Mouse (Mus musculus) frontal cortex, postnatal 14 days (tissue): Measurements from ENCODE around the gene Prss16.

Experiments
- DNase-seq, 2 experiments: peaks; one replicate each; pipeline ENCODE4 v3.0.0; 2022; ENCODE audit warnings: low spot score in 2 of 2

The Prss16 gene

GRCm38 (mm10) chr13:21974221-21974725, 35.3 kb downstream of the Prss16 start:
- DNase-seq, result peak; percentile 80 to 86

GRCm38 (mm10) chr13:21971641-21972040, 37.9 kb downstream of the Prss16 start:
- DNase-seq, result no peak

GRCm38 (mm10) chr13:21969816-21970215, 39.7 kb downstream of the Prss16 start:
- DNase-seq, result no peak

- DNase-seq, result no peak
Measured at GRCm38 (mm10) chr13:21969269-21969668, 40.3 kb downstream of the Prss16 start.
